8 mouse cellular contexts compared by ENCODE assay signal in genomic region chr11:93967381-93967780, GRCm38 (mm10). TPM values are rescaled to one million over a fixed set of nuclear protein-coding genes. Genes with fewer than 3 reads are reported as not detected.
A peak's percentile ranks its signal among the peaks of the same experiment; 100 is the strongest.
DNase-seq lines count a peak whose midpoint lies in the region; ATAC-seq and TF ChIP-seq lines count a peak whose summit lies in the region.

No protein-coding gene starts in this region.

- peak overlapping the region; percentile 56 for H3K4me3 ChIP-seq in kidney, postnatal 0 days (replicated peaks; ENCODE audit: low read depth, low read length)
- H3K4me3 ChIP-seq in hindbrain, embryonic 10.5 days = peak overlapping the region; percentile 77
- peak overlapping the region; percentile 70 for H3K4me3 ChIP-seq in midbrain, embryonic 12.5 days

- H3K36me3 ChIP-seq in kidney, postnatal 0 days (ENCODE audit: insufficient read depth, low read length) = peaks cover 19% of the 10 kb centered on the region; the same call in 1 of the 2 replicates
- H3K36me3 ChIP-seq in hindbrain, embryonic 10.5 days = peaks cover 38% of the 10 kb centered on the region
- peaks cover 34% of the 10 kb centered on the region for H3K36me3 ChIP-seq in midbrain, embryonic 12.5 days

- H3K9me3 ChIP-seq in kidney, postnatal 0 days (replicated peaks; ENCODE audit: low read length) = no peaks in the 10 kb centered on the region
- H3K9me3 ChIP-seq in hindbrain, embryonic 10.5 days = no peaks in the 10 kb centered on the region
- no peaks in the 10 kb centered on the region for H3K9me3 ChIP-seq in midbrain, embryonic 12.5 days

- TF ChIP-seq POLR2A in brain, embryonic 14.5 days (IDR thresholded peaks at IDR 0.05; ENCODE audit: borderline replicate concordance, extremely low read depth, insufficient read depth, insufficient read length, poor library complexity, severe bottlenecking) = no peak

- H3K4me2 ChIP-seq in kidney, postnatal 0 days (ENCODE audit: low read length) = peak overlapping the region; percentile 75
- peak overlapping the region; percentile 84 for H3K4me2 ChIP-seq in midbrain, embryonic 12.5 days (replicated peaks)

- peak overlapping the region; percentile 70 for H3K27ac ChIP-seq in kidney, postnatal 0 days
- peak overlapping the region; percentile 92 for H3K27ac ChIP-seq in hindbrain, embryonic 10.5 days
- H3K27ac ChIP-seq in midbrain, embryonic 12.5 days (replicated peaks) = peak overlapping the region; percentile 72

- 3% methylated on average over 11 of the region's 11 CpGs for WGBS in kidney, postnatal 0 days
- WGBS in hindbrain, embryonic 10.5 days = 10% methylated on average over 11 of the region's 11 CpGs
- WGBS in midbrain, embryonic 12.5 days = 7% methylated on average over 11 of the region's 11 CpGs

- no peak for DNase-seq in kidney, postnatal 0 days (ENCODE audit: low spot score)
- no peak for DNase-seq in kidney, adult 8-10 months
- DNase-seq in brain, embryonic 14.5 days (ENCODE audit: low read depth) = peak; percentile 25
- peak; percentile 34 for DNase-seq in hindbrain, embryonic 10.5 days (ENCODE audit: low spot score)
- no peak for DNase-seq in layer of hippocampus, postnatal 14 days (ENCODE audit: low spot score in 2 of 2)
- no peak for DNase-seq in kidney, postnatal 4 days
- DNase-seq in kidney, postnatal 36 days = no peak

- TF ChIP-seq CTCF in kidney, postnatal 0 days (IDR thresholded peaks at IDR 0.05; ENCODE audit: low read depth) = no peak
- TF ChIP-seq CTCF in brain, embryonic 14.5 days (IDR thresholded peaks at IDR 0.05; ENCODE audit: borderline replicate concordance, extremely low read depth, insufficient read depth, insufficient read length) = no peak

- peak overlapping the region; percentile 56 for H3K9ac ChIP-seq in kidney, postnatal 0 days (ENCODE audit: low read depth, low read length)
- H3K9ac ChIP-seq in midbrain, embryonic 12.5 days (replicated peaks) = peak overlapping the region; percentile 69

- ATAC-seq in kidney, postnatal 0 days (replicated peaks; ENCODE audit: low FRiP score, low read depth) = no peak
- no peak for ATAC-seq in midbrain, embryonic 12.5 days (ENCODE audit: low FRiP score, low read depth)

- H3K27me3 ChIP-seq in kidney, postnatal 0 days (ENCODE audit: insufficient read depth, low read length) = no peaks in the 10 kb centered on the region
- no peaks in the 10 kb centered on the region for H3K27me3 ChIP-seq in hindbrain, embryonic 10.5 days (ENCODE audit: insufficient read depth, poor library complexity, severe bottlenecking)
- H3K27me3 ChIP-seq in midbrain, embryonic 12.5 days = no peaks in the 10 kb centered on the region

- 0 out of 2 replicates have a peak, but pooled peaks cover 3% of the 10 kb centered on the region for H3K4me1 ChIP-seq in kidney, postnatal 0 days (replicated peaks; ENCODE audit: insufficient read depth, low read length)
- peaks cover 19% of the 10 kb centered on the region for H3K4me1 ChIP-seq in hindbrain, embryonic 10.5 days (replicated peaks)
- peaks cover 15% of the 10 kb centered on the region for H3K4me1 ChIP-seq in midbrain, embryonic 12.5 days

RNA-seq across cellular contexts. Expression of gene Gm20390, which starts 0.7 kb away (rescaled TPM):
- 353 and 385 TPM in 2 replicates for polyA plus RNA-seq in kidney, postnatal 0 days (2015; fragmentation: Nextera tagmentation; extraction: Ambion mirVana)
- 95.0 and 101 TPM in 2 replicates for polyA plus RNA-seq in brain, embryonic 14.5 days (2012; rRNA removed)
- polyA plus RNA-seq in hindbrain, embryonic 10.5 days (2016; fragmentation: Nextera tagmentation; extraction: Ambion mirVana) = 482 and 501 TPM in 2 replicates
- polyA plus RNA-seq in midbrain, embryonic 12.5 days (2016; fragmentation: Nextera tagmentation; extraction: Ambion mirVana) = 340 and 352 TPM in 2 replicates
- total RNA-seq in layer of hippocampus, postnatal 14 days (2021) = 100 to 1,000 TPM; 125 to 129 TPM

RNA-seq across cellular contexts. Expression of gene Nme1, which starts 0.9 kb away (rescaled TPM):
- polyA plus RNA-seq in kidney, postnatal 0 days (2015; fragmentation: Nextera tagmentation; extraction: Ambion mirVana) = 132 TPM in 2 replicates
- 304 and 390 TPM in 2 replicates for polyA plus RNA-seq in brain, embryonic 14.5 days (2012; rRNA removed)
- polyA plus RNA-seq in hindbrain, embryonic 10.5 days (2016; fragmentation: Nextera tagmentation; extraction: Ambion mirVana) = 314 and 317 TPM in 2 replicates
- polyA plus RNA-seq in midbrain, embryonic 12.5 days (2016; fragmentation: Nextera tagmentation; extraction: Ambion mirVana) = 217 and 227 TPM in 2 replicates
- total RNA-seq in layer of hippocampus, postnatal 14 days (2021) = 10 to 100 TPM; 87.7 to 92.8 TPM

RNA-seq across cellular contexts. Expression of gene Nme2, which starts 11.3 kb away (rescaled TPM):
- 395 and 442 TPM in 2 replicates for polyA plus RNA-seq in kidney, postnatal 0 days (2015; fragmentation: Nextera tagmentation; extraction: Ambion mirVana)
- polyA plus RNA-seq in brain, embryonic 14.5 days (2012; rRNA removed) = 190 and 248 TPM in 2 replicates
- polyA plus RNA-seq in hindbrain, embryonic 10.5 days (2016; fragmentation: Nextera tagmentation; extraction: Ambion mirVana) = 129 and 138 TPM in 2 replicates
- polyA plus RNA-seq in midbrain, embryonic 12.5 days (2016; fragmentation: Nextera tagmentation; extraction: Ambion mirVana) = 106 and 110 TPM in 2 replicates
- total RNA-seq in layer of hippocampus, postnatal 14 days (2021) = 100 to 1,000 TPM; 147 to 156 TPM

RNA-seq across cellular contexts. Expression of gene Spag9, which starts 28.5 kb away (rescaled TPM):
- polyA plus RNA-seq in kidney, postnatal 0 days (2015; fragmentation: Nextera tagmentation; extraction: Ambion mirVana) = 52.5 and 59.8 TPM in 2 replicates
- 91.9 and 112 TPM in 2 replicates for polyA plus RNA-seq in brain, embryonic 14.5 days (2012; rRNA removed)
- polyA plus RNA-seq in hindbrain, embryonic 10.5 days (2016; fragmentation: Nextera tagmentation; extraction: Ambion mirVana) = 62.5 and 70.1 TPM in 2 replicates
- 134 and 147 TPM in 2 replicates for polyA plus RNA-seq in midbrain, embryonic 12.5 days (2016; fragmentation: Nextera tagmentation; extraction: Ambion mirVana)
- 100 to 1,000 TPM; 218 to 238 TPM for total RNA-seq in layer of hippocampus, postnatal 14 days (2021)

Comparison
In these comparisons a context has a peak if more than half of its experiments do, and no peak if none do; other contexts are left out.
1. DNase-seq: peak in brain, embryonic 14.5 days (single experiment) and hindbrain, embryonic 10.5 days (single experiment); none in kidney, postnatal 0 days (single experiment), kidney, adult 8-10 months (0 of 2), layer of hippocampus, postnatal 14 days (0 of 2), kidney, postnatal 4 days (0 of 2) and kidney, postnatal 36 days (0 of 2).
2. Peak in every context shown above with its lines, with median percentiles within 50 percentile points of each other: H3K27ac ChIP-seq and H3K4me3 ChIP-seq.